Mouse (Mus musculus) C2C12 (cell line): ENCODE measurements around the gene Hoxc10.

Experiments used
- CEBPB ChIP-seq: IDR thresholded peaks from one replicate; pipeline ENCODE4 v1.6.1; 2011; ENCODE audit warnings: low read depth, mild to moderate bottlenecking, control low read depth, moderate library complexity
- CTCF ChIP-seq: IDR thresholded peaks from one replicate; pipeline ENCODE4 v1.5.1; 2011; ENCODE audit not compliant: control insufficient read depth, insufficient read depth, insufficient read length
- FOSL1 ChIP-seq: IDR thresholded peaks from one replicate; pipeline ENCODE4 v1.8.0; 2011; ENCODE audit warnings: mild to moderate bottlenecking, low read length; ENCODE audit not compliant: poor library complexity, insufficient read depth, severe bottlenecking
- MAX ChIP-seq: IDR thresholded peaks from one replicate; pipeline ENCODE4 v1.6.1; 2011; ENCODE audit warnings: mild to moderate bottlenecking, control low read depth
- MYOD1 ChIP-seq: IDR thresholded peaks from one replicate; pipeline ENCODE4 v1.6.1; 2011; ENCODE audit warnings: low read depth; ENCODE audit not compliant: control insufficient read depth, insufficient read length
- MYOG ChIP-seq: IDR thresholded peaks from one replicate; pipeline ENCODE4 v1.6.1; 2011; ENCODE audit not compliant: control insufficient read depth, insufficient read length; ENCODE audit errors: extremely low read depth
- USF1 ChIP-seq: IDR thresholded peaks from one replicate; pipeline ENCODE4 v1.6.1; 2011; ENCODE audit warnings: low read depth, mild to moderate bottlenecking, control low read depth, moderate library complexity

DNA sequence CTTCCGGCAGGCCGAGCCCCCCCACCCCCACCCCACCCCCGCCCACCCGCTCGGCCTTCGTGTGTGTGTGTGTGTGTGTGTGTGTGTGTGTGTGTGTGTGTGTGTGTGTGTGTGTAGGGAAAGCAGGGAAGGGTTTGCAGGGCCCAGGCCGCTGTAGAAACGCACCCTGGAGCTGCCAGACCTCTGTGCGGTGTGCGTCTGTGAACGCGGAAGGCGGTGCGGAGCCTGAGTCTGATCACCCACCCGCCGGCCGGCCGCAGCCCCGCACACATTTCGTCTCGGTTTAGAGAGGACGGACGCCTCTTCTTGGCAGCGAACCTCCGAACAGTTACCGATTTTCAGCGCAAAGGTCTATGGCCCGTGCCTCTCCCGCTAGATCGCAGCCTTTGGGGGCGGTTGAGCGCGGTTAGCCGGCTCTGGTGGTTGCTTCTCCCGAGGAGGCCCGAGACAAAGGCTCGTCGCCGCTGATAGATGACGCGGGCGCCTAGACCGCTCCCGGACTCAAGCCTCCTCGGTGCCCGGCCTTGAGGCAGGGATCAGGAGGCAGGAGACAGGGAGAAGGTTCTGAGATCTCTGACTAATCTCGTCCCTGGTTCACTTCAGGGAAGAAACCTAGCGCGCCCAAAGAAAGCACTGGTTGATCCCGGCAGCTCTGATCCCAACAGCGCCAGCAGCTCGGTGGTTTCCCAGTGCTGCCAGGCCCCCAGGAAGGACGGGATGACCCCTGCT is 23.7 kb upstream of the Hoxc10 start:
- TF ChIP-seq CTCF (peak; percentile 95), FOSL1 (no peak), MAX (peak; percentile 64), USF1 (no peak), CEBPB (no peak), MYOD1 (no peak), MYOG (no peak)
